Mouse (Mus musculus) kidney, embryonic 15.5 days (tissue): ENCODE results near the gene Mcam. TPM values are rescaled to one million over a fixed set of nuclear protein-coding genes. Genes with fewer than 3 reads are reported as not detected.
"Not testable (repeated sequence)": the region's sequence is repeated elsewhere in the genome, so short reads cannot be mapped to it uniquely, and the experiment has no call there.

Experiments
- ATAC-seq: fragments of 200-750 bp; cut with Nextera tagmentation; replicated peaks from 2 replicates; pipeline ENCODE4 v1.8.0; 2017; ENCODE audit warnings: moderate TSS enrichment; ENCODE audit not compliant: low FRiP score
- H3K27ac ChIP-seq: fragments of 300-500 bp; sonication (generic); 2 replicates; pipeline ENCODE4 v1.5.1; 2015; ENCODE audit warnings: mild to moderate bottlenecking, inconsistent platforms
- H3K27me3 ChIP-seq: fragments of 300-500 bp; sonication (generic); 2 replicates; pipeline ENCODE4 v1.6.1; 2015; ENCODE audit warnings: inconsistent platforms
- H3K36me3 ChIP-seq: fragments of 300-500 bp; sonication (generic); 2 replicates; pipeline ENCODE4 v1.6.1; 2015; ENCODE audit warnings: inconsistent platforms
- H3K4me1 ChIP-seq: fragments of 300-500 bp; sonication (generic); 2 replicates; pipeline ENCODE4 v1.6.1; 2015; ENCODE audit warnings: inconsistent platforms
- H3K4me2 ChIP-seq: fragments of 300-500 bp; sonication (generic); 2 replicates; pipeline ENCODE4 v1.6.1; 2015; ENCODE audit warnings: moderate library complexity, mild to moderate bottlenecking, inconsistent platforms
- H3K4me3 ChIP-seq: fragments of 300-500 bp; sonication (generic); replicated peaks from 2 replicates; pipeline ENCODE4 v1.5.1; 2015; ENCODE audit warnings: mild to moderate bottlenecking, inconsistent platforms
- H3K9ac ChIP-seq: fragments of 300-500 bp; sonication (generic); 2 replicates; pipeline ENCODE4 v1.6.1; 2015; ENCODE audit warnings: mild to moderate bottlenecking, inconsistent platforms
- H3K9me3 ChIP-seq: fragments of 300-500 bp; sonication (generic); replicated peaks from 2 replicates; pipeline ENCODE4 v1.6.1; 2016; ENCODE audit warnings: inconsistent platforms
- WGBS: fragments of 180-500 bp; shearing (Covaris S2); methylation state at CpG from one replicate; pipeline ENCODE4 v1.1.7; 2015; ENCODE audit warnings: mixed read lengths; 5-methylcytosine and 5-hydroxymethylcytosine counted together
- polyA plus RNA-seq: library from polyadenylated mRNA; unstranded; fragments of >200 nt; fragmentation: Nextera tagmentation; extraction: Ambion mirVana; gene quantifications from 2 replicates; pipeline ENCODE4 v1.2.1, GENCODE M21; 2015

Mcam gene
- polyA plus RNA-seq, 1 experiment from 2014 or later = 47.0 TPM

GRCm38 (mm10) chr9:44096536-44096935 is 37.7 kb upstream of the Mcam start:
- no peak for ATAC-seq
- 0 out of 2 replicates have a peak overlapping the region, but pooled peaks have one; percentile 14 for H3K27ac ChIP-seq
- H3K36me3 ChIP-seq = peaks cover 28% of the 10 kb centered on the region
- no peaks in the 10 kb centered on the region for H3K27me3 ChIP-seq
- peaks cover 16% of the 10 kb centered on the region for H3K4me1 ChIP-seq
- no peak overlapping the region for H3K4me2 ChIP-seq
- H3K9me3 ChIP-seq = no peaks in the 10 kb centered on the region
- H3K4me3 ChIP-seq = no peak overlapping the region
- no peak overlapping the region for H3K9ac ChIP-seq
- 47% methylated on average over 9 of the region's 9 CpGs for WGBS

GRCm38 (mm10) chr9:44101490-44101889 is 32.8 kb upstream of the Mcam start, which contains the start of gene Mfrp:
Gene Mfrp, plus strand, starts transcription at chr9:44101729.
- ATAC-seq = peak; percentile 31; the same call in 1 of the 2 replicates
- H3K27me3 ChIP-seq = no peaks in the 10 kb centered on the region
- no peaks in the 10 kb centered on the region for H3K9me3 ChIP-seq
- 0 out of 2 replicates have a peak within 1 kb of the TSS, but pooled peaks have one; percentile 13 for H3K27ac ChIP-seq
- no peak within 1 kb of the TSS for H3K4me3 ChIP-seq
- WGBS = 47% methylated on average over 9 of the region's 9 CpGs
- H3K4me1 ChIP-seq = peaks cover 23% of the 10 kb centered on the region
- H3K36me3 ChIP-seq = peaks cover 20% of the 10 kb centered on the region
- H3K4me2 ChIP-seq = peak within 1 kb of the TSS; percentile 12; the same call in 1 of the 2 replicates
- H3K9ac ChIP-seq = no peak within 1 kb of the TSS

GRCm38 (mm10) chr9:44104881-44105280 is 29.4 kb upstream of the Mcam start:
- Histone ChIP-seq H3K4me2 (no peak overlapping the region), H3K36me3 (peaks cover 35% of the 10 kb centered on the region), H3K27me3 (no peaks in the 10 kb centered on the region), H3K27ac (no peak overlapping the region), H3K4me1 (peaks cover 57% of the 10 kb centered on the region), H3K9ac (no peak overlapping the region), H3K9me3 (no peaks in the 10 kb centered on the region), H3K4me3 (no peak overlapping the region)
- WGBS = 89% methylated on average over 7 of the region's 7 CpGs
- ATAC-seq = no peak

GRCm38 (mm10) chr9:44105781-44106180 is 28.5 kb upstream of the Mcam start:
- H3K9me3 ChIP-seq = no peaks in the 10 kb centered on the region
- no peak for ATAC-seq
- no peaks in the 10 kb centered on the region for H3K27me3 ChIP-seq
- no peak overlapping the region for H3K4me2 ChIP-seq
- 79% methylated on average over 10 of the region's 10 CpGs for WGBS
- H3K4me3 ChIP-seq = no peak overlapping the region
- no peak overlapping the region for H3K9ac ChIP-seq
- H3K36me3 ChIP-seq = peaks cover 36% of the 10 kb centered on the region
- peaks cover 66% of the 10 kb centered on the region for H3K4me1 ChIP-seq
- H3K27ac ChIP-seq = no peak overlapping the region

DNA sequence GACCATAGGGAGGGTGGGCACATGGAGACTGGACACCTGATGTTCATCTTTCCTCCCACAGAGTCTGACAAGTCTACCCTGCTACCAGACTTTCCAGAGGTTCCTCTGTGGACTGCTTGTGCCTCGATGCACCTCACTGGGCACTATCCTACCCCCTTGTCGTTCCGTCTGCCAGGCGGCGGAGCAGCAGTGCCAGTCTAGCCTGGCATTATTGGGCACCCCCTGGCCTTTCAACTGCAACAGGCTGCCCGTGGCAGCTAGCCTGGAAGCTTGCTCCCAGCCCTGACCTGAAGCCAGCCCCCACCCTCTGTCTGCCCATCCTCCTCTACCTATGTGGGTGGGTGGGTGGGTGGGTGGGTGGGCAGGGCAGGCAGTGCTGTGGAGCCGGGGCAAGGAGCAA is 28.1 kb upstream of the Mcam start:
- 78% methylated on average over 7 of the region's 7 CpGs for WGBS
- H3K4me1 ChIP-seq = peaks cover 68% of the 10 kb centered on the region

DNA sequence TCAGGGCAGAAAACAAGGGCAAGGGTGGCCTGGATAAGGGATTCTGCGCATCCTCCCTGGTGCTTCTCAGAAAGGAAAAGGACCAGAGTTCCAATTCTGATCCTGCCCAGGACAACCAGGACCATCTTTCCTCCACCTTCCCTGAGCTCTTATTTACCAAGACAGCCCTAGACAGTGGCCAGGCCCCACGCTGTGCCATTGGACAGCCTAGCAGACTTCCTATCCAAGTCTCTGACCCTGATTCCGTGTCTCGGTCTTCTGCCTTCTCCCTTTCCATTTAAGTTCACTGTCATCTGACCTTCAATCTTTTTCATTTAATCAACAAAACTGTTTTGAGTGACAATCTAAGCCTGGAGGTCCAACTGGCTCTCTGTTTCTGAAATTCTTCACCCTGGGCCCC is 27.7 kb upstream of the Mcam start:
- H3K27ac ChIP-seq = peak overlapping the region; percentile 86
- 71% methylated on average over 4 of the region's 4 CpGs for WGBS
- no peak for ATAC-seq
- H3K4me2 ChIP-seq = 0 out of 2 replicates have a peak overlapping the region, but pooled peaks have one; percentile 55
- H3K27me3 ChIP-seq = no peaks in the 10 kb centered on the region
- no peak overlapping the region; the same call in 1 of the 2 replicates for H3K4me3 ChIP-seq
- peaks cover 65% of the 10 kb centered on the region for H3K4me1 ChIP-seq
- H3K36me3 ChIP-seq = peaks cover 36% of the 10 kb centered on the region
- H3K9ac ChIP-seq = 0 out of 2 replicates have a peak overlapping the region, but pooled peaks have one; percentile 22
- no peaks in the 10 kb centered on the region for H3K9me3 ChIP-seq

More for the DNA sequence above, 28.1 kb upstream of the Mcam start:
- Histone ChIP-seq H3K4me2 (no peak overlapping the region), H3K4me3 (no peak overlapping the region), H3K36me3 (peaks cover 36% of the 10 kb centered on the region), H3K27ac (no peak overlapping the region), H3K27me3 (no peaks in the 10 kb centered on the region), H3K9me3 (no peaks in the 10 kb centered on the region), H3K9ac (no peak overlapping the region)
- ATAC-seq = no peak

DNA sequence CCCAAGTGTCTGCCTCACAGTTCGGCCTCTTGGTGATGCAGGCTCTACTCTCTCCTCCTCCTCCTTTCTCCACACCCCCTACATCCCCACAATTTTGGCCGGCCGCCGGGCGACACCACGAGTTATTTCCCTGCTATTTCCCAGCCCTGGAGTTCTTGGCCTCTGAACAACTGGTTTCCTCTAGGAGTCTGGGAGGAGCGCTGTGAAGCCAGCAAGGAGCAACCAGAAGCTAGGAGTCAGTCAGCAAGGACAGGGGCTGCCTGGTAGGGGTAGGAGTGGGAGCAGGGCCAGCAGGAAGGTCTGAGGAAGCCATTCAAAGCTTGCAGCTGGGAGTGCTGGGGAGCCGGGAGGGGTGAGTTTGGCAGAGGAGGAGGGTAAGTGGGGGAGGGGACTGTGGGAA is 27.2 kb upstream of the Mcam start, which contains the start of gene C1qtnf5:
Gene C1qtnf5 (plus strand): TSS at position 136 of the 400 bp plus-strand sequence.
- Histone ChIP-seq H3K4me3 (peak within 1 kb of the TSS; percentile 23), H3K9ac (peak within 1 kb of the TSS; percentile 22; the same call in 1 of the 2 replicates), H3K27ac (peak within 1 kb of the TSS; percentile 86), H3K4me2 (peak within 1 kb of the TSS; percentile 55), H3K27me3 (no peaks in the 10 kb centered on the region), H3K9me3 (no peaks in the 10 kb centered on the region), H3K36me3 (peaks cover 36% of the 10 kb centered on the region), H3K4me1 (peaks cover 65% of the 10 kb centered on the region)
- ATAC-seq = peak; percentile 55
- 20% methylated on average over 8 of the region's 8 CpGs for WGBS

DNA sequence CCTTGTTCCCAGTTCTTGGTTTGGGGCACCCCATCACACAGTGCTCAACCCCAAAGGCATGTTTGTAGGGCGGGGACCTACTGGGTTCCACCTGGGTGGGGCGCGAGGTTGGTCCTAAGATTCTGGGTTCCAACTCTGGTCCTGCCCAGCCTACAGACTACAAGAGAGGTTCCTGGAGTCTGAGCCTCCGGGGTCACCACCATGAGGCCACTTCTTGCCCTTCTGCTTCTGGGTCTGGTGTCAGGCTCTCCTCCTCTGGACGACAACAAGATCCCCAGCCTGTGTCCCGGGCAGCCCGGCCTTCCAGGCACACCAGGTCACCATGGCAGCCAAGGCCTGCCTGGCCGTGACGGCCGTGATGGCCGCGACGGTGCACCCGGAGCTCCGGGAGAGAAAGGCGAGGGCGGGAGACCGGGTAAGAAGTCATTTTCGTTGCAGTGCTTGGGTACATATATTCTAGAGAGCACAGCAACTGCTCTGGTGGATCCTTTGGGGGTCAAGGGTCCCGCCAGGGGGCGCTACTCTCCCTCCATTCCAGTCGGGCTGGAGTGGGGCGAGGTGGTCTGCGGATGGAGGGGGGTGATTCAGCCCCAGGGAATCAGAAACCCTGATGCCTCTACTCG is 26.6 kb upstream of the Mcam start:
- H3K4me2 ChIP-seq = peak overlapping the region; percentile 55
- H3K36me3 ChIP-seq = peaks cover 36% of the 10 kb centered on the region
- H3K4me3 ChIP-seq = peak overlapping the region; percentile 23
- peak overlapping the region; percentile 22; the same call in 1 of the 2 replicates for H3K9ac ChIP-seq
- H3K4me1 ChIP-seq = peaks cover 63% of the 10 kb centered on the region
- H3K27ac ChIP-seq = peak overlapping the region; percentile 86
- no peaks in the 10 kb centered on the region for H3K9me3 ChIP-seq
- WGBS = 32% methylated on average over 25 of the region's 25 CpGs
- no peak; the same call in none of the 2 replicates for ATAC-seq
- no peaks in the 10 kb centered on the region for H3K27me3 ChIP-seq

- Histone ChIP-seq H3K4me2 (peak overlapping the region; percentile 55), H3K27me3 (no peaks in the 10 kb centered on the region), H3K27ac (peak overlapping the region; percentile 86; the same call in 1 of the 2 replicates), H3K4me3 (peak overlapping the region; percentile 30; the same call in 1 of the 2 replicates), H3K9me3 (no peaks in the 10 kb centered on the region), H3K4me1 (peaks cover 62% of the 10 kb centered on the region), H3K9ac (peak overlapping the region; percentile 31; the same call in 1 of the 2 replicates), H3K36me3 (peaks cover 36% of the 10 kb centered on the region)
- ATAC-seq = no peak
- 72% methylated on average over 31 of the region's 31 CpGs for WGBS
These were observed 25.8 kb upstream of the Mcam start for GRCm38 (mm10) chr9:44108269-44109055.

GRCm38 (mm10) chr9:44109360-44110095 is 24.7 kb upstream of the Mcam start:
- Histone ChIP-seq H3K4me3 (peak overlapping the region; percentile 30), H3K4me1 (peaks cover 68% of the 10 kb centered on the region), H3K27ac (peak overlapping the region; percentile 54; the same call in 1 of the 2 replicates), H3K9ac (0 out of 2 replicates have a peak overlapping the region, but pooled peaks have one; percentile 11), H3K9me3 (no peaks in the 10 kb centered on the region), H3K36me3 (peaks cover 32% of the 10 kb centered on the region), H3K4me2 (peak overlapping the region; percentile 55), H3K27me3 (no peaks in the 10 kb centered on the region)
- WGBS = 18% methylated on average over 9 of the region's 9 CpGs
- no peak for ATAC-seq

- Histone ChIP-seq H3K36me3 (peaks cover 21% of the 10 kb centered on the region), H3K4me3 (peak overlapping the region; percentile 76), H3K4me1 (peaks cover 57% of the 10 kb centered on the region), H3K4me2 (peak overlapping the region; percentile 65)
- not testable (repeated sequence) for ATAC-seq, H3K9me3 ChIP-seq, H3K27ac ChIP-seq, H3K27me3 ChIP-seq, H3K9ac ChIP-seq
- WGBS = 46% methylated on average over 10 of the region's 12 CpGs
These were observed 22.4 kb upstream of the Mcam start for GRCm38 (mm10) chr9:44111909-44112308.
